Mouse (Mus musculus): Measurements from ENCODE around the gene Rpl38.

DNA sequence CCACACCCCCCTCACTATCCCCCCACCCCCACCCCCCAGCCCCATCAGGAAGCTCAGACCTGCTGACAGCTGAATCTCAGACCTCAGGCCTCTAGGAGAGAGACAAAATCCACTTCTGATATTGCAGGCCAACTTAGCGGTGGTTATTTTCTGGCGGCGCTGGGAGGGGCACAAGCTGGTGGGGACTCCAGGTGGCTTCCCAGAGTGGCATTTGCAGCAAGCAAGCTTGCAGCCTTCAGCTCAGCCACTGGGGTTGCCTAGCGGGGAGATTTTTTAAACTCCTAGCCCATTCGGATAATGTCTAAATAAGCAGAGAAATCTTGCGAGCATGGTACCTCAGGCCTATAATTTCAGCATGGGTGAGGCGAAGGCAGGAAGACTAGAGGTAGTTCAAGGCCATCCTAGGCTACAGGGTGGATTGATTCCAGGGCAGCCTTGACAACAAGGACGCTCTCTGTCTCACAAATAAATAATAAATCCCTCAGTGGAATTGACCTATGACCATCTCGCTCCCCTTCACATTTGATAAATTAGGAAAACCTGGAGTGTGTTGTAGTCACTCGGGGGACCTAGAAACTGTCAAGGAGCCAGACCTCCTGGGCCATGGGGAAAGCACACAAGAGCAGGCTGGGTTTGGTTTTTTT lies 29.6 kb upstream of the Rpl38 start:
- no peak for TF ChIP-seq POLR2A (IDR thresholded peaks at IDR 0.05; ENCODE audit: insufficient read depth, low read length)
- no peak for TF ChIP-seq CTCF (IDR thresholded peaks at IDR 0.05; ENCODE audit: low read depth, low read length)
